Mouse (Mus musculus): Measurements from ENCODE around the gene Dpp4.

The Dpp4 gene

DNA sequence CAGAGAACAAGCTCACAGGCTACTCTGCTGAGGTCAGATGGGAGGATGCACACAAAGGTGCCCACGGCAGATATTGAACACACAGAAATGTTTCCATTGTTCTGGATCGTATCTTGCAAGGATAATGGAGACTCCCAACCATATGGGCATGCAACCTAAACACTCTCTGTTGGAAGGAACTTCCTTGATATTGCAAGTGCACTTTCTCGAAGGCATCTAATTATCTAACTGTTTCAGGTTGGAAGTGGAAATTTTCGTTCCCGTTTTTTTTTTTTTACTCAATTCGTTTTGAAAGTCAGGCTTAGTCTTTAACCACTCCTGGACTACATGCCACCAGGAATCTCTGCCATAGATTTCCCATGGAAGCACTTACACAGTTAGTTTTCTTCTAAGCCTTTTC, 51.2 kb downstream of the Dpp4 start:
- no peak for DNase-seq (ENCODE audit: low spot score)

DNA sequence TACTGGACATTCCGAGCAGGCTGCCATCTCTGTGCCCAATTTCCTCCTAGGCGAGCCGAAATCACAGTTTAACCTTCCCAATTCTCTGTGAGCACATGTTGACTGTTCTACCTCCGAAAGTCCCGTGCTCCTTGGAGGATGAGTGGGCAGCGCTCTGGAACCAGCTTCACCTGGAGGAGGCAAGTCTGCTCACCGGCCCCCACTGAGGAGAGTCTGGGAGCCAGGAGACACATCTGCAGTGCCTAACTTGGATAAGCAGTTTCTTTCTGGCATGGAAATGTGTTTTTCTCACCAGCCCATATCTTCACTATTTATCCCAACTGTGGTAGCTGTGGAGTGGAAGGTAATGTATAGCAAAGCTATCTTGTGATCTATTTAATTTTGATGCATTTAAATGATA, 54.8 kb downstream of the Dpp4 start:
- no peak for DNase-seq (ENCODE audit: low spot score)

DNA sequence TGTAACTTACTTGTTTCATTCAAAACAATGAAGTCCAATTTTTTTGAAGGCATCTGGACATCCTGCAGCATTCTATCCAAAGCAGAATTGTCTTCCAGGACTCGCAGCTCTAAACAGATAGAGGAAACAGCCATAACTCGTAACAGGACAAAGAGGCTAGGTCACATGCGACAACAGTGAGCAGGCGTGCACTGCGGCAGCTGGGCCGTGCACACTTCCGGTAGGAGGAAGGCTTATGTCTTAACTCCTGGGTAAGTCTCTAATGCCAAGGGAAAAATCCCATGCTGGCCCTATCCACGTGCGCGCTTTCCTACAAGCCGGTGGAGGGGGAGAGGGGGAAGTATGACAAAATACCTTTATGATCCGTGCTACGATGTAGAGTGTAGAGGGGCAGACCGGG, 55.4 kb downstream of the Dpp4 start:
- DNase-seq (ENCODE audit: low spot score): no peak

DNA sequence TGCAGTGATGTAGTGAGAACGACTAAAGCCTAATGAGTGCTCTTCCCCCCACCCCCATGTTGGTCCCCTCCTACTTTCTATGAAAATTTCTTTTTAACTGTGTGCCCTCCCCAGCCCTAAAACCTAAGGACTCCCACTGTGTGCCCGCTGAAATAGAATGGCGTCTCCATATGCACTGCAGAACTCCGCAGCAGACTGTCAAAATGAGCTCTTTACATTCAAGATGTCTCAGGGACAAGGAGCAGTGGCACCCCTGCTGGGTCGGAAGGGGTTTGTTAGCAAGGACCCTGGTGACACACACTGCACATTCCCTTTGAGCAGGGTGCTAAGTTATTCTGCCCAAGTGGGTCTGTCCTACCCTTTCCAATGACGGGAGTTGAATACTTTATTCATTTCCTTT, 56.3 kb downstream of the Dpp4 start:
- no peak for DNase-seq (ENCODE audit: low spot score)

DNA sequence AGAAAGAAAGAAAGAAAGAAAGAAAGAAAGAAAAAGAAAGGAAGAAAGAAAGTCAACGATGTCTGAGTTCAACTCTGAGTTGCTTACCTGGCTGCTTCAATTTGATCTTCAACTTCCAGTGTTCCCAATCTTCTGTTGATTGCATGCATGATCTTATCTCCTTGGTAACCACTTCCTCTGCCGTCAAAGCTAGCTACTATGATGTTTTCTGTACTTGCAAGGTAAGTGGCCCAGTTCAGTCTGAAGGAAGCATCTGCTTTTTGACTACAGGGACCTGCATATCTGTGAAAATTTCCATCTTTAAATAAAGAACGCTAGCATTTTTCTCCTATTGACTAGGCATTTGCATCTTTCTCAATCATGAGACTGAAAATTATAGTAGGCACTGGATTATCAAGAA, 60.0 kb downstream of the Dpp4 start:
- DNase-seq (ENCODE audit: low spot score): no peak

DNA sequence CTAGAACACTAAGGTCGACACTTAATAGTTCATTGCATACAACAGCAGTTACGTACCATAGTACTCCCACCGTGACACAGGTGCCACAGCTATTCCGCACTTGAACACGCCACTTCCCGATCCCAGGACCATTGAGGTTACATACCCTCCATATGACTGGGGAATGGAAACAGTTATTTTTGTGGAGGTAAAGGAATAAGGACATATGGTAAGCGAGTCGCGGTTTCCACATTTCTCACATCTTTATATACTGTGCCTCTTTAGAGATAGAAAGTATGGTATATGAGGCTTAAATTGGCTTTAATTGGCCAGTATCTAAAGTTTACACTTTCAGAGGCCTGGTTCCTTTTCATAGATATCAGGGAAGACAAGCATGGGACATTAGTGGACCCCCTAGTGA, 64.3 kb downstream of the Dpp4 start:
- DNase-seq (ENCODE audit: low spot score): no peak

DNA sequence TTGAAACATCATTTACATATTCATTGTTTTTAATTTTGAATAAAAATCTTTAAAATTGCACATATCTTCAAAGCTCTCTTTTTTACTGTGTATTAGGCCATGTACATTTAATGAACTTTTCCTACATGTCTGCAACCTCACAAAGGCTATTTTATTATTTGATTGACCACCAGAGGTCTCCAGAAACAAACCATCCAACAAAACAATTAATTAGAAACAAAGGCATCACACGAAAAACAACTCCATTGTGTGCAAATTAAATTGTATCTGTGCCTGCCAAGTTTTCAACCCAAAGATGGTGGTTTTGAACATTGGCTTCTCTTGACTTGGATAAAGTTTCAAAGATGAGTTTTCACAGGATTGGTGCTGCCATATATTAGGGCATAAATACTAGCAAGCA, 65.3 kb downstream of the Dpp4 start:
- DNase-seq (ENCODE audit: low spot score): no peak

DNA sequence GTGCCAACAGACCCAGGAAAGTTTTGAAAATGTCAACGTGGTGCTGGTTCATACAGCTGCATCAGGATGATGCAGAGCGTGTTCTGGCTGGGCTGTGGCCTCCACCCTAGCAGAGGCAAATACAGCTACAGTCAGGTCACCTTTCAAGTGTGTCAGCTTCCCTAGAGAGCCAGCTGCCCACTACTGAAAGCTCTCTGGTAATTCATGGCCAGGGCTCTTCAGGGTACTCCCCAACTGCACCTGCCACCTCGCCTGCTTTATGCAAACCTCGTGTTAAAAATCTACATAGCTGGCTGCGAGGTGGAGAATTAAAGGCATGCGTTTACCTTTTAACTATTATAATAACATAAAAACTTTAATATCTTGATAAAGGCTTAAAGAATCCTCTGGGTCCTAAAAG, 67.7 kb downstream of the Dpp4 start:
- no peak for DNase-seq (ENCODE audit: low spot score)

DNA sequence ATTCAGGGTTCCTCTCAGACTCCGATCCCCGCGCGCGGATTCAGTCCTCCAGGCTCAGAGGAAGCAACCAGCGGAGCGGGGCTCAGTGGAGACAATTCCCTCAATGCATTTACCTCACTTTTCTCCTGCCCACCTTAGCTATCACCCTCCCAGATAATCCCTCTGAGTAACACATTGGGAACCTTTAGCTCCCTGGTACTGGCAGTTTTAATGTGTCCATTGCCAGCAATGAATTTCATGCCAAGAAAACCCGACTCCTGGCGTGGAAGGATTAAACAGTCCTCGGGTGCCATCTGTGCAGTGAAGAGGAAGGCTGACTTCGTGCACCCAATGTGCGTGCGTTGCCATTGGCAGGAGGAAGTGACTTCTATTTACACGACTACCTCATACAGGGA, 70.3 kb downstream of the Dpp4 start:
- peak; percentile 47 for DNase-seq (ENCODE audit: low spot score)

DNA sequence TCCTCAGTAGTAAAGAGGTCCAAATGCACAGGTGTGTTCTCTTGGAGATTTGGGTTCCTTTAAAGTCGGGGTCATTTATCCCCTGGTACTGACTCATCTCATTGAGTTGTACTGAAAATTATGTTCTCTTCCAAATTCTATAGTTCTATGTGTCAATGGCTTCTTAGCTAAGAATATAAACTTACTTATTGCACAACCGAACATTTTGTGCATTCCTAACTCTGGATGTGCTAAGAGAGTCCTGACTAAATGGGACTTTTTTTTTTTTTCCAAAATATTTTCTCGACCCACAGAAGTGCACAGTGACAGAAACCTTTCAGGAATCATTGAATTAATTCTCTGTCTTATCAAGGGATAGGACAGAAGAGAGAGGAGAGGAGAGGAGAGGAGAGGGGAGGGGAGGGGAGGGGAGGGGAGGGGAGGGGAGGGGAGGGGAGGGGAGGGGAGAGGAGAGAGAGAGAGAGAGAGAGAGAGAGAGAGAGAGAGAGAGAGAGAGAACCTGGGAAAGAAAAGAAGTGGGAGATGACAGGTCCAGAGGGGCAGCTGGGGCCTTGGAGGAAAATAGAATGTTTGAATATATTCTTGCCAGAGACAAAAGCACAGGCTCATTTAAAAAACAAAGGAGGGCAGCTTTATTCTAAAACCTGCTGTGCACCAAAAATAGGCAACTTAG, 70.8 kb downstream of the Dpp4 start:
- no peak for DNase-seq (ENCODE audit: low spot score)

DNA sequence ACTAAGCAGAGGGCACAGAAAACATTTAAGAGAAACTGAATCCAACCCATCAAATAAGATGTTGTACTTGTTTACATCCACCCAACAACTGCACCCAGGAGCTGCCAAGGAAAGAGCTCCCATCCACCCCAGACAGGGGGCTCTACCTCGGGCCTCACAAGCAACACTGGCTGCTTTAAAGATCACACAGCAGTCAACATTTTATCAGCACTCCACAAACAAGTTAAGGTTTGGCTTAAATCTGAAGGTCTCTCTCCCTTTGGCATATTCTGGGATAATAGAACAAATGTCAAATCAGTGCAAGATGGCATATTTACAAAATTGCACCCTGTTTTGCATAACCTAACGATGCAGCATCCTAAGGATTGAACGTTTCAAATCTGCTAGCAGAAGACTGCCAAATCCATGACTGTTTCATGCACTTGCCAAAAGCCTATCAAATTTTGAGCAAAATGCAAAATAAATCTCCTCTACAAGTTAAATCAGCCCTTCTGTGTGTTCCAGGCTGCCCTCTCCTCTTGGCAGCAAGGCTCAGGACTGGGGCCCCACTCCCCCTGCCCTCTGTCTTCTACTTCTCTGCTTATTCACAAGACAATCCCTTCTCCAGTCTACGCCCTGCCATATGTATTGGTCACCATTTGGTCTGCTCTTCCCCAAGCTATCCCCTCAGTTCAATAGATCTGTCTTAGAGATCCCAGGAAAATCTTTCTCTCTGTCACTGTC, 72.6 kb downstream of the Dpp4 start:
- no peak for DNase-seq (ENCODE audit: low spot score)

DNA sequence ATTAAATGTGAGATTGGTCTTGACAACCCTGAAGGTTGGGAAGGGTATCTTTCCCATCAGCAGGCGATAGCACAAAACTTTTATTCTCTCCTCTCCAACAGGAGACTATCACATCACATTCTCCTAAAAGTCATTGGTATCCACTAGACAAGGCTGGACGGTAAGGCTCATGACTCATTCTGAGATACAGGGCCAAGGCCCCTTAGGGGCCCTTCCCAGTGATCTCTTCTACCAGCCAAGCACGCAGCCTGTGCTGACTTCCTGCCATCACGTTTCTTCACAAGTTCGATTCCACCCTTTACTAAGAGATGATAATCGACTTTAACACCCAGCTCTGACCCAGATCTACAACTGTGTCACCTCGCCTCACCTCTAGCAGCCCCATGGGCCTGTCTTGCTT, 74.9 kb downstream of the Dpp4 start:
- no peak for DNase-seq (ENCODE audit: low spot score)

DNA sequence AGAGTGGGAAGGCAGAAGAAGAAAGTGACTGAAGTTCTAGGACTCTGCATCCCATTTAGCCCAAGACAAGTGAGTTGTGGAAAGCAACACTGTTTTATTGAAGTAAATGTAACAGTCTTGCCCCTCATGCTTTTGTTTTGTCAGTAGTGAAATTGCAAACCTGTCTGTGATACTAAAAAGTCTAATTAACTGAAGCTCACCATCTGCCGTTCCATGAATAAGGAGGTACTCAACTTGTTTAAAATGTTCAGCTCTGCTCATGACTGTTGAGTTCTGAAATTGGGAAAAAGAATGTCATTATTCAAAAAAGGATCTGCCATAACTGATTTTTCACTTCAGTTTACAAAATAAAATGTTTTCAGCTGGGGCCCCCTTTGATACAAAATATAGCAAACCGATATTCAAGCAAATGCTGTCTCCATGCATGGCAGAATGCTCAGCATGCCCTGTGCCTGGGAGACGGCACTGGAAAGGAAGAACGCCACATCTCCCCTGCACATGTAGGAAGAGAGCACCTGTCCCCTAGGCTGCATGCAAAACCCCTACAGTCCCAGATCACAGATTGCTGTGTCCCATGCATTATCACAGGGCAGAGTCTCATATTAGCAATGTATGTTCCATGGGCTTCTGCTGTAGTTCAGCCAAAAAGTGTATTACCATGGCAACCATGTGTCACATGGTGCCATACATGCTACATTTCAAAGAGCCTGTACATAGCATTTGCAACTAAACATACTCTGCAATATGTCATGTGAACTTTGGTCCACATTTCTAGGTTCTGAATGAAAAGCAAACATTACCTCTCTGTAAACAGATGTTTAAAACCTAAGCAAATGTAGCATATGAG, 77.4 kb downstream of the Dpp4 start:
- no peak for DNase-seq (ENCODE audit: low spot score)

DNA sequence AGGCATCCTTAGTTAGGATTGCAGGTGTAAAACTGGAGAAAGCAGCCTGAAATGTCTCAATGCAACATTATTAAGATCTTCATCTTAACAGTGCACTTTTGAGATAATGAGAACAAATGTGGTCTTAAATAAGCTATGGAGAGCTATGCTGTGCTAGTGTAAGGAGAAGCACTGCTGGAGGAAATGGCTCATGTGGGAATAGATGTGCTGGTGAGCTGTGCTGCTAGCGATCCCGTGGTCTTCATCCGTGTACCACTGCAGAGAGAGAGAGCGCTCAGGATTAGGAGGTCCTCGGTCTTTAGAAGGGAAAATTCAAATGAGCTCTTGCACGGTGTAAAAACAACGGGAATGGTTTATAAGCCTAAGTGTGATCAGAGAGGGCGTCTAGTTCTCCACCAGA, 79.6 kb downstream of the Dpp4 start:
- no peak for DNase-seq (ENCODE audit: low spot score)

DNA sequence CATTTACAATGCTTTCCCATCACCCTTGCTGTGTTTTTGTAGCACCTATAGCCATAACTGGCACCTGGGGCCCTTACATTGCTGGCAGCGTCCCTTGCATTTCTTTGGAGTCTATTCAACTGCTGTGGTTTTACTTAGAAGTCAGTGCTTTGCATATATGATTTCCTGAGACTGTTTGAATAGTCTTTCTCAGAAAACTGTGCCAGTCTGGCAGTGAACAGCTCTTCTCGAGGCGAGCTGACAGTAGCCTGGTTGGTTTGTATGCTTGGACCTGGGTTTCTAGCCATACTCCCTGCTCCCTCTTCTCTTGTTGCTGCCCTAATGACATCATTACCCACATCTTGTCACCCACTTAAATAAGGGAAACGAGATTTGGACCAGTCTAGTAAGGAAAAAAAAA, 80.1 kb downstream of the Dpp4 start:
- no peak for DNase-seq (ENCODE audit: low spot score)

DNA sequence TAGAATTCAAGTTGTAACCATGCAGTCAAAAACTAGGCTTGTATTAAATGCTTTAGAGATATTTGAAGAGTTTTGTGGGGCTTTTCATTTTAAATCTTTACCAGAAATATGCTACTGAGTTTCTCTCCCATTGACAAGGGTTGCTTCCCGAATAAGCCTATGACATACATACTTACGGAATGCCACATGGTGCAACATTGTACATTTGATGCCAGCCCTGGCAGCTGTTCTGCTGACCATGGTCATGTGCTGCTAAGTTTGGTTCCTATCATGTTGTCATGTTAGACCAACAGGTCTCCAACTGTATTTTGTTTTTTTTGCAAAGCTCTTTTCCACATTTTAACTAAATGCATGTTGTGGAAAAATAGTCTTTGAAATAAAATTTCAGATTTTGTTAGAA, 86.6 kb downstream of the Dpp4 start:
- no peak for DNase-seq (ENCODE audit: low spot score)

DNA sequence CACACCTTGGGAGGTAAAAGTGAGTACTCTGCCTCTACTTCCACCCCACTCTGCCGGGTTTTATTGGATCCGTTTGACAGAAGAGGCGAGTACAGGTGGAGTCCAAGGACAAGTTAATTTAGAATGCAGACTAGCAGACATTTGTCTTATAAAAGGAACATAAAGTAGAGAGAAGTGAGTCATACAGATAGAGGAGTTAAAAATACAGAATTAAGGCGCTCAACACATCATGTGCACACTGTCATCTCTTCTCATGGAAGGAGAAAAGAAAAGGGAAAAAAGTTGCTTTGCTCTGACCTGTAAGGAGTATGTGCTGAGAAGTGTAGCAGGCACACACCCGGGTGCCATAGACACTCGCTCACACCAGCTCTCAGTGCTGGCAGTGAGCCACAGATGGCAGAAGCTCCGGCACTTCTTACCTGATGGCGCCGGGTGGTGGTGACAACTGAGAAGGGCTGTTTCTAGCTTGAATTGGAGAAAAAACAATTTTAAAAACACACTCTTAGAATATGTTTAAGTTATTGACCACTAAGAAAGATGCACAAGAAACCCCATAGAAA, 88.9 kb downstream of the Dpp4 start:
- DNase-seq (ENCODE audit: low spot score): no peak

DNA sequence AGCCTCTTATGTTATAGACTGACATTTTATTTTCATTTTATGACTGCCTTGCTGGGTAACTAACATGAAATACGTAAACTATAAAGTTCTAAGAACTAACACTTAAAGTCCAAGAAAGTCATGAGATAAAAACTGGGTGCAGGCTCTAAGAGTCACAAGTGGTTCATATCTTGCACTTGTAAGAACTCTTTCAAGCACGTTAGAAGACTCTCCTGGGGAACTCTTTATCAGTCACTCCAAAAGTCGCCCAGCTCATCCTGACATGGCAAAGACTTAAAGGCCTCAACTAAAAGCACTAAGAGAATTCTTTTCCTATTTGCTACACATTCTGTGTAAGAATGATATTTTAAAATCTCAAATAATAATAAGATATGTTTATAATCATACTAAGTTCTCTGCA, 92.5 kb downstream of the Dpp4 start:
- no peak for DNase-seq (ENCODE audit: low spot score)

DNA sequence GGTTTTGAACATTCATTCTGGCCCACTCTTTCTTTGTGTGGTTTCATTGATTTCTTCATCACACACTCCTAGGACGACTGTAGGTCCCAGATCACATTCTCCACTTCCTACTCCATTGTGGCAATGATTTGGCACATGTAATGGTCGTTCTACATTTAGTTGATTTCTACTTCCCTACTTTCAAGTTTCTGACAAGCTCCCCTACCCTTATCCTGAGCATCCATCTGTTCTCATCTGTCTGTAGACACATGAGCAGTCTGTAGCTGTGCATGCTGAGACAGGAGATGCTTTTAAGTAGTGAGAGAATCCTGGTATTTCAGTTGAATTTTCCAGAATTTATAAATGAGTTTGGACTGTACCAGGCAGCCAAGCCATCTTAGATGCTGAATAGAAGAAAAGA, 95.1 kb downstream of the Dpp4 start:
- no peak for DNase-seq (ENCODE audit: low spot score)

DNA sequence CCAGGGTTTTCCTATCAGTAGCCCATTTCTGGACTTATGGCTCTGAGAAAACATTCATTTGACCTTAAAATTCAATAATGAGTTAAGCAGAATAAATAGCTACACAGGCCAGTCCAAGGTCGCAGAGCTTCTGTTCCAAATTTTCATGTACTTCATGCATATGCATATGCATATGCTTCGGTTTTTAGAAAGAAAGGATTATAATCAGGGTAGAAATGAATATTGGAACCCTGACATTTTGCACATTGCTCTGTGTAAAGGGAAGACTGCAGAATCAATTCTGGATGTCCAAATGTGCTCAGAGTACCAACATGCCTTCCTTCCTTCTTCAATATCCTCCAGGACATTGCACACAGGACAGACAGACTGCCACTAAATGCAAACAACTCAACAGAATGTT, 104.6 kb downstream of the Dpp4 start:
- no peak for DNase-seq (ENCODE audit: low spot score)

DNA sequence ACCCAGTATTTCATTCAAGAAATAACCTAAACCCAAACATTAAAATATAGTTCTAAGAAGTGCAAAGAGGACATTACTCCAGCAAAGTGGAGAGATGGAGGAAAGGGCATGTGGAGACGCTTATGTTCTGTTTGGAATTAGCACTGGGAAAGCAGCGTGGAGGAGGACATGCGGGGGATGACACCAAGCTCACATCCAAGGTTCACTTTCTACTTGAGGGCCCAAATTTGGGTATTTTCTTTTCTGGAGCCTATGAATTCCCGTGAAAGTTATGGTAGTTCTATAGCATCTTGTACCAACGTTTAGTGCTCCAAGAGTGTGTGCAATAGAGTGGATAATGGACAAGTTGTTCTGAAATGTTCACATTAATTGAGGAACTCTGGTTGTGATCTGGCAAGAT, 105.1 kb downstream of the Dpp4 start:
- DNase-seq (ENCODE audit: low spot score): no peak

DNA sequence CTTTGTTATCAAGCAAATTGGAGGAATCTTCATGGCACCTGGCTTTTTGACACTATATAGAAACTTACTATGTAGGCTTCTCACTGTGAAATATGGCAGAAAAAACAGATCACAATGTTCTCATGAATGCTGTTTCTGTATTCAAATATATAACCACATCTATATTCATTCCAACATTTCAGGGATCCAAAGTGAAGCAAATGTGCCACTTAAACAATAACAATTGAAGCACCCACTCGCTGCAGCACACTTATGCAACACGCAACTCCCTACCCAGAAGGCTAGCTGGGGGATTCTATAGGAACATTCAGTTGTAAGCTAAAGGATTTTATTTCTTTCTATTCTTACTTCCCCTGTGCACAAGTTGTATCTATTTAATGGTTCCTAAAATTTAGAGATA, 110.3 kb downstream of the Dpp4 start:
- no peak for DNase-seq (ENCODE audit: low spot score)

DNA sequence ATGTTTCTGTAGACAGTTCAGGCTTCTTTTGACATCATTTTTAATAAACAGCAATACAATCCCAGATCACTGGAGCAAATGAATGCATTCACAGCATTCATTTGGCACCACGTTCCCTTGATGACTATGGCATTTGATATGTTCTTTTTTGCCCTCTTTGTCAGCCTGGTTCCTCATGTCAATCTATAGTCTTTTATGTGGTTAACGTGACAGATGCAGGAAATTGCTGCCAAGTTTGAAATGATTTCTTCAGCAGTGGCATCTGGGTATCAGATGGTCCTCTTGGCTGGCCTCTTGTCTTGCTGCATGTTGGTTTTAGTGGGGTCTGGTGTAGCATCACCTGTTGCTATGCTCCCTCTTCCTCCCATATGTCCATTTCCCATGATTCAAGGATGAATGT, 118.2 kb downstream of the Dpp4 start:
- no peak for DNase-seq (ENCODE audit: low spot score)
